Mouse (Mus musculus): Measurements from ENCODE around the gene Mapk12. TPM values are rescaled to one million over a fixed set of nuclear protein-coding genes. Genes with fewer than 3 reads are reported as not detected.

The Mapk12 gene
- total RNA-seq (2023): under 1 TPM in 1 of 2 experiments, not detected in 1; 0.20 TPM

GRCm38 (mm10) chr15:89140659-89141252, at the start of gene Mapk12:
TSS of gene Mapk12 (minus strand) at chr15:89140703.

GRCm38 (mm10) chr15:89180571-89181229, 40.2 kb upstream of the Mapk12 start, which contains the start of gene Plxnb2:
TSS of gene Plxnb2 (minus strand) at chr15:89180788.

GRCm38 (mm10) chr15:89149271-89150040, 9.0 kb upstream of the Mapk12 start, which contains the start of gene Mapk11:
TSS of gene Mapk11 (minus strand) at chr15:89149628.

GRCm38 (mm10) chr15:89128382-89129350, 11.8 kb downstream of the Mapk12 start, which contains the start of gene Hdac10:
TSS of gene Hdac10 (minus strand) at chr15:89128700.

GRCm38 (mm10) chr15:89122649-89123366, 17.7 kb downstream of the Mapk12 start, which contains the start of gene Tubgcp6:
TSS of gene Tubgcp6 (minus strand) at chr15:89123112.

GRCm38 (mm10) chr15:89088607-89089247, 51.8 kb downstream of the Mapk12 start, which contains the start of gene Selenoo:
TSS of gene Selenoo (plus strand) at chr15:89089084.

Other genes starting within 250 kb of the Mapk12 start
- gene Ttll8, start 186.3 kb downstream of the Mapk12 start, total RNA-seq (2023): not detected
- gene Mlc1, start 161.7 kb downstream of the Mapk12 start, total RNA-seq (2023): not detected
- not detected for gene Mov10l1, start 157.8 kb downstream of the Mapk12 start, total RNA-seq (2023)
- gene Panx2, start 81.0 kb downstream of the Mapk12 start, total RNA-seq (2023): under 1 TPM in 1 of 2 experiments, not detected in 1; 0.16 TPM
- 10 to 100 TPM; 44.3 to 45.0 TPM for gene Trabd, start 65.6 kb downstream of the Mapk12 start, total RNA-seq (2023)
- gene Selenoo, start 51.6 kb downstream of the Mapk12 start, total RNA-seq (2023): 10 to 100 TPM; 21.6 to 22.1 TPM
- 10 to 100 TPM; 18.1 to 21.5 TPM for gene Tubgcp6, start 17.6 kb downstream of the Mapk12 start, total RNA-seq (2023)
- 1 to 10 TPM; 8.2 to 9.6 TPM for gene Hdac10, start 12.0 kb downstream of the Mapk12 start, total RNA-seq (2023)
- under 1 TPM; 0.27 to 0.42 TPM for gene Mapk11, start 8.9 kb upstream of the Mapk12 start, total RNA-seq (2023)
- gene Plxnb2, start 40.1 kb upstream of the Mapk12 start, total RNA-seq (2023): 10 to 100 TPM; 50.5 to 82.5 TPM
- 1 to 10 TPM; 2.0 to 2.2 TPM for gene Dennd6b, start 55.8 kb upstream of the Mapk12 start, total RNA-seq (2023)
- gene Ppp6r2, start 70.8 kb upstream of the Mapk12 start, total RNA-seq (2023): 10 to 100 TPM; 23.9 to 31.0 TPM
- 100 to 1,000 TPM; 107 to 117 TPM for gene Sbf1, start 174.6 kb upstream of the Mapk12 start, total RNA-seq (2023)
- gene Adm2, start 182.0 kb upstream of the Mapk12 start, total RNA-seq (2023): not detected
- gene Miox, start 193.7 kb upstream of the Mapk12 start, total RNA-seq (2023): not detected
- 10 to 100 TPM; 39.7 to 41.8 TPM for gene Lmf2, start 215.0 kb upstream of the Mapk12 start, total RNA-seq (2023)
- 10 to 100 TPM; 73.4 to 76.9 TPM for gene Ncaph2, start 215.0 kb upstream of the Mapk12 start, total RNA-seq (2023)
- gene Sco2, start 233.1 kb upstream of the Mapk12 start, total RNA-seq (2023): 1 to 10 TPM; 4.4 to 7.0 TPM
- gene Tymp, start 236.3 kb upstream of the Mapk12 start, total RNA-seq (2023): under 1 TPM in 1 of 2 experiments, not detected in 1; 0.24 TPM
- gene Odf3b, start 238.6 kb upstream of the Mapk12 start, total RNA-seq (2023): 1 to 10 TPM in 1 of 2 experiments, not detected in 1; 1.2 TPM
- not detected for gene Klhdc7b, start 244.2 kb upstream of the Mapk12 start, total RNA-seq (2023)